Comparison of ENCODE assay signal across 34 mouse cellular contexts in genomic region chr2:165927705-165928104, GRCm38 (mm10).
"Had no signal": no experiment of that assay in that cellular context is flagged by ENCODE, and none has a peak within 500 bp of the region (broad histone marks: within the 10 kb centered on the region; RNA-seq: fewer than 3 reads in every experiment).

No protein-coding gene starts in this region.

- H3K27ac ChIP-seq: heart, embryonic 13.5 days; heart, embryonic 15.5 days; hindbrain, embryonic 10.5 days; hindbrain, embryonic 12.5 days; hindbrain, embryonic 13.5 days; hindbrain, embryonic 14.5 days; hindbrain, embryonic 15.5 days; hindbrain, postnatal 0 days; intestine, embryonic 15.5 days; kidney, embryonic 15.5 days; kidney, postnatal 0 days; layer of hippocampus, adult 2 months; left cerebral cortex, adult 2 months had no signal

- H3K9me3 ChIP-seq: heart, embryonic 15.5 days; hindbrain, embryonic 12.5 days; hindbrain, embryonic 13.5 days; hindbrain, embryonic 15.5 days had no signal

- H3K4me2 ChIP-seq: heart, embryonic 11.5 days; heart, embryonic 12.5 days; heart, embryonic 13.5 days; heart, embryonic 15.5 days; hindbrain, embryonic 12.5 days; hindbrain, embryonic 13.5 days; hindbrain, embryonic 14.5 days; hindbrain, embryonic 15.5 days; intestine, embryonic 15.5 days; kidney, embryonic 15.5 days had no signal

- H3K4me1 ChIP-seq: heart, embryonic 15.5 days; hindbrain, embryonic 12.5 days; hindbrain, embryonic 13.5 days; hindbrain, embryonic 15.5 days had no signal

- H3K36me3 ChIP-seq: heart, embryonic 12.5 days; heart, embryonic 13.5 days; heart, embryonic 15.5 days; hindbrain, embryonic 10.5 days; hindbrain, embryonic 12.5 days; hindbrain, embryonic 13.5 days; hindbrain, embryonic 15.5 days; intestine, embryonic 15.5 days; kidney, embryonic 15.5 days had no signal

- H3K27me3 ChIP-seq: heart, embryonic 12.5 days; heart, embryonic 13.5 days; heart, embryonic 15.5 days; hindbrain, embryonic 12.5 days; hindbrain, embryonic 13.5 days; hindbrain, embryonic 15.5 days; intestine, embryonic 15.5 days; kidney, embryonic 15.5 days had no signal

- H3K4me3 ChIP-seq: heart, embryonic 12.5 days; heart, embryonic 13.5 days; heart, embryonic 15.5 days; hindbrain, embryonic 10.5 days; hindbrain, embryonic 12.5 days; hindbrain, embryonic 13.5 days; hindbrain, embryonic 15.5 days; intestine, embryonic 15.5 days; kidney, embryonic 15.5 days; layer of hippocampus, adult 2 months; left cerebral cortex, adult 2 months had no signal

- H3K9ac ChIP-seq: heart, embryonic 12.5 days; heart, embryonic 13.5 days; heart, embryonic 15.5 days; hindbrain, embryonic 12.5 days; hindbrain, embryonic 13.5 days; hindbrain, embryonic 14.5 days; hindbrain, embryonic 15.5 days; intestine, embryonic 15.5 days; kidney, embryonic 15.5 days had no signal

- ATAC-seq: hindbrain, embryonic 16.5 days; hindbrain, postnatal 0 days; inflammation-experienced regulatory T-cells, adult 6 months; intestine, embryonic 15.5 days; intestine, embryonic 16.5 days; intestine, postnatal 0 days had no signal

- DNase-seq: heart, postnatal 10 days; heart, postnatal 36 days; heart, postnatal 4 days; kidney, adult 11 months; kidney, adult 18-20 months; kidney, adult 2 months; kidney, adult 8-10 months; kidney, adult 9 months; kidney, postnatal 10 days; kidney, postnatal 14 days; kidney, postnatal 25 days; kidney, postnatal 36 days; kidney, postnatal 4 days; layer of hippocampus, adult 9-11 months; layer of hippocampus, postnatal 36 days had no signal
